Mouse (Mus musculus) neural tube, embryonic 13.5 days (tissue): ENCODE results near the gene Kif1c. TPM values are rescaled to one million over a fixed set of nuclear protein-coding genes. Genes with fewer than 3 reads are reported as not detected.

Source experiments
- ATAC-seq: fragments of 200-750 bp; cut with Nextera tagmentation; 2 replicates; pipeline ENCODE4 v1.8.0; 2017; ENCODE audit warnings: low read depth, mild to moderate bottlenecking, moderate TSS enrichment, moderate library complexity
- H3K27ac ChIP-seq: fragments of 300-500 bp; sonication (generic); replicated peaks from 2 replicates; pipeline ENCODE4 v1.5.1; 2015; ENCODE audit warnings: moderate library complexity, mild to moderate bottlenecking, inconsistent platforms
- H3K27me3 ChIP-seq: fragments of 300-500 bp; sonication (generic); 2 replicates; pipeline ENCODE4 v1.6.1; 2015; ENCODE audit warnings: mild to moderate bottlenecking, inconsistent platforms
- H3K36me3 ChIP-seq: fragments of 300-500 bp; sonication (generic); 2 replicates; pipeline ENCODE4 v1.6.1; 2015; ENCODE audit warnings: mild to moderate bottlenecking, inconsistent platforms
- H3K4me1 ChIP-seq: fragments of 300-500 bp; sonication (generic); replicated peaks from 2 replicates; pipeline ENCODE4 v1.6.1; 2015; ENCODE audit warnings: inconsistent platforms
- H3K4me2 ChIP-seq: fragments of 300-500 bp; sonication (generic); 2 replicates; pipeline ENCODE4 v1.6.1; 2015; ENCODE audit warnings: inconsistent platforms, mild to moderate bottlenecking, moderate library complexity
- H3K4me3 ChIP-seq: fragments of 300-500 bp; sonication (generic); 2 replicates; pipeline ENCODE4 v1.5.1; 2015; ENCODE audit warnings: mild to moderate bottlenecking, inconsistent platforms
- H3K9ac ChIP-seq: fragments of 300-500 bp; sonication (generic); 2 replicates; pipeline ENCODE4 v1.6.1; 2015; ENCODE audit warnings: moderate library complexity, mild to moderate bottlenecking, inconsistent platforms
- H3K9me3 ChIP-seq: fragments of 300-500 bp; sonication (generic); 2 replicates; pipeline ENCODE4 v1.6.1; 2016; ENCODE audit warnings: inconsistent platforms
- WGBS: fragments of 180-500 bp; shearing (Covaris S2); methylation state at CpG from one replicate; pipeline ENCODE4 v1.1.7; 2015; 5-methylcytosine and 5-hydroxymethylcytosine counted together
- polyA plus RNA-seq: library from polyadenylated mRNA; unstranded; fragments of >200 nt; fragmentation: Nextera tagmentation; extraction: Ambion mirVana; gene quantifications from 2 replicates; pipeline ENCODE4 v1.2.1, GENCODE M21; 2015

Kif1c gene
- polyA plus RNA-seq, 1 experiment from 2014 or later = 1.5 TPM

- ATAC-seq = no peak
- peak overlapping the region; percentile 89 for H3K4me3 ChIP-seq
- H3K36me3 ChIP-seq = peaks cover 40% of the 10 kb centered on the region
- peaks cover 28% of the 10 kb centered on the region for H3K4me1 ChIP-seq
- peak overlapping the region; percentile 89 for H3K4me2 ChIP-seq
- peak overlapping the region; percentile 94 for H3K9ac ChIP-seq
- H3K9me3 ChIP-seq = no peaks in the 10 kb centered on the region
- WGBS = 86% methylated on average over 6 of the region's 6 CpGs
- H3K27ac ChIP-seq = no peak overlapping the region
- H3K27me3 ChIP-seq = no peaks in the 10 kb centered on the region
Observed at GRCm38 (mm10) chr11:70701984-70702733, 1.8 kb downstream of the Kif1c start.

- Histone ChIP-seq H3K9me3 (no peaks in the 10 kb centered on the region), H3K27me3 (no peaks in the 10 kb centered on the region), H3K9ac (peak overlapping the region; percentile 94), H3K27ac (no peak overlapping the region), H3K4me3 (no peak overlapping the region), H3K4me2 (no peak overlapping the region), H3K36me3 (peaks cover 46% of the 10 kb centered on the region), H3K4me1 (peaks cover 28% of the 10 kb centered on the region)
- no peak for ATAC-seq
- WGBS = 81% methylated on average over 6 of the region's 6 CpGs
Observed at GRCm38 (mm10) chr11:70702781-70703180, 2.4 kb downstream of the Kif1c start.

GRCm38 (mm10) chr11:70706127-70706526 is 5.8 kb downstream of the Kif1c start:
- 87% methylated on average over 3 of the region's 3 CpGs for WGBS
- H3K36me3 ChIP-seq = peaks cover 79% of the 10 kb centered on the region
- no peak overlapping the region for H3K27ac ChIP-seq
- no peak overlapping the region for H3K4me2 ChIP-seq
- no peak overlapping the region for H3K9ac ChIP-seq
- no peak for ATAC-seq
- no peaks in the 10 kb centered on the region for H3K27me3 ChIP-seq
- H3K4me1 ChIP-seq = peaks cover 19% of the 10 kb centered on the region
- no peak overlapping the region for H3K4me3 ChIP-seq
- no peaks in the 10 kb centered on the region for H3K9me3 ChIP-seq

GRCm38 (mm10) chr11:70711026-70711425 is 10.7 kb downstream of the Kif1c start:
- ATAC-seq = no peak
- Histone ChIP-seq H3K27ac (no peak overlapping the region), H3K9me3 (no peaks in the 10 kb centered on the region), H3K4me3 (no peak overlapping the region), H3K9ac (no peak overlapping the region), H3K4me2 (no peak overlapping the region), H3K36me3 (peaks cover 79% of the 10 kb centered on the region), H3K27me3 (no peaks in the 10 kb centered on the region), H3K4me1 (no peaks in the 10 kb centered on the region)
- WGBS = 96% methylated on average over 10 of the region's 10 CpGs

- Histone ChIP-seq H3K27ac (no peak overlapping the region), H3K4me1 (no peaks in the 10 kb centered on the region), H3K36me3 (peaks cover 79% of the 10 kb centered on the region), H3K9me3 (no peaks in the 10 kb centered on the region), H3K4me3 (no peak overlapping the region), H3K27me3 (no peaks in the 10 kb centered on the region), H3K4me2 (no peak overlapping the region), H3K9ac (no peak overlapping the region)
- 87% methylated on average over 6 of the region's 6 CpGs for WGBS
- no peak for ATAC-seq
Observed at GRCm38 (mm10) chr11:70713222-70713621, 12.9 kb downstream of the Kif1c start.

DNA sequence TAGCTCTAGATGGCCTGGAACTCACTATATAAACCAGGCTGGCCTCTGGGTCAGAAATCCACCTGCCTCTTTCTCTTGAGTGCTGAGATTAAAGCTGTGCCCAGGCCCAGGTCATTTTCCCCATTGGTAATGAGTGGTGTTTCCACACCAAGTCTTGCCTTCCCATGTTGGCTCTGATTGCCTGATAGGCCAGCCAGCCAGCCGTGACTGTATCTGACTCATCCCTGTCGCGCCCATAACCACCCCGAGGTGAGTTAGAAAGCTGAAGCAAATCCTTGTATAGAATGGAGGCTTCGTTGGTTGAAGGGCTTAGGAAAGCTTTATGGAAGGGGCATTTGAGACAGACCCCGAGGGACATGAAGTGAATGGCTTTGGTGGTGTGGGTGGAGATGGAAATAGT is 15.5 kb downstream of the Kif1c start:
- Histone ChIP-seq H3K9me3 (no peaks in the 10 kb centered on the region), H3K36me3 (peaks cover 80% of the 10 kb centered on the region), H3K4me2 (no peak overlapping the region), H3K27ac (no peak overlapping the region), H3K27me3 (no peaks in the 10 kb centered on the region), H3K9ac (no peak overlapping the region), H3K4me1 (no peaks in the 10 kb centered on the region), H3K4me3 (no peak overlapping the region)
- no peak for ATAC-seq
- WGBS = 93% methylated on average over 6 of the region's 6 CpGs

DNA sequence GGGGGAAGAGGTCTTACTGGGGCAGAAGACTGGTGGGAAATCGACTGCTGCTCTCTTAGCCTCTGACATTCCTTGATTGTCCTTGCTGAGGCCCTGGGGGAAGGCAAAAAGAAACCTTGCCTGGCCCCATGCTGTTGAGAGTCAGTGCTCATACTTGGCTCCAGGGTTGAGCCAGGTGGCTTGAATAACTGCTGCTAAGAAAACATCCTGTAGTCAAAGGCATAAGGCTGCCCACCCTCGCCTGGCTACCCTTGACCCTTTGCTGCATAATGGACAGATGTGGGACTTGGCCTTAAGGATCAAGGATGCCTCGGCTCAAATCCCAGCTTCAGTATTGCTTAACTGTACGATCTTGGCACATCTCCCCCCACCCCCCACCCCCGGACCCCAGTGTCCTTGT is 18.1 kb downstream of the Kif1c start:
- no peak overlapping the region for H3K27ac ChIP-seq
- 91% methylated on average over 5 of the region's 5 CpGs for WGBS
- no peak for ATAC-seq

GRCm38 (mm10) chr11:70720567-70720966 is 20.2 kb downstream of the Kif1c start:
- Histone ChIP-seq H3K9ac (no peak overlapping the region), H3K4me1 (no peaks in the 10 kb centered on the region), H3K9me3 (no peaks in the 10 kb centered on the region), H3K27me3 (no peaks in the 10 kb centered on the region), H3K36me3 (peaks cover 93% of the 10 kb centered on the region), H3K4me2 (no peak overlapping the region), H3K4me3 (no peak overlapping the region), H3K27ac (no peak overlapping the region)
- WGBS = 90% methylated on average over 3 of the region's 3 CpGs
- ATAC-seq = no peak

More for the DNA sequence above, 18.1 kb downstream of the Kif1c start:
- H3K36me3 ChIP-seq = peaks cover 79% of the 10 kb centered on the region
- H3K9me3 ChIP-seq = no peaks in the 10 kb centered on the region
- H3K4me1 ChIP-seq = no peaks in the 10 kb centered on the region
- H3K4me2 ChIP-seq = no peak overlapping the region
- H3K4me3 ChIP-seq = no peak overlapping the region
- no peak overlapping the region for H3K9ac ChIP-seq
- no peaks in the 10 kb centered on the region for H3K27me3 ChIP-seq

DNA sequence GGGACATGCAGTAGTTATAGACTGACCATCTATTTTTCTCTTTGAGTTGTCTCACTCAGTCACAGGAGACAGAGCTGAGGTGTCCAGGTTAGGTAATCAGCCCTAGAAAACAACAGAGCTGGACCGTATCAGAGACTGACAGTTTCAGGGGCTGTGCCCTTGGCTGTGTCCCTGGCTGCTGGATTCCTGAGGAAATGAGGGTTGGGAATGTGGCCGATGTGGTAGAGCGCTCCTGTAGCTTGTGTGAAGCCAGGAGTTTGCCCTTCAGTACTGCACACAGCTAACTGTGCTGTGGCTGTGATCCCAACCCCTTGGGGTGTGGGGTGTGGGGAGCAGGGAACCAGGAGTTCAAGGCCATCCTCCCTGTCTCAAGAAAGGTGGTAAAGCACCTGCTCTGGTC is 20.7 kb downstream of the Kif1c start:
- no peak overlapping the region for H3K4me3 ChIP-seq
- H3K27ac ChIP-seq = no peak overlapping the region
- no peaks in the 10 kb centered on the region for H3K4me1 ChIP-seq
- no peak for ATAC-seq
- H3K27me3 ChIP-seq = no peaks in the 10 kb centered on the region
- 95% methylated on average over 3 of the region's 3 CpGs for WGBS
- no peaks in the 10 kb centered on the region for H3K9me3 ChIP-seq
- H3K4me2 ChIP-seq = no peak overlapping the region
- H3K36me3 ChIP-seq = peaks cover 95% of the 10 kb centered on the region
- no peak overlapping the region for H3K9ac ChIP-seq

- no peak for ATAC-seq
- Histone ChIP-seq H3K9ac (no peak overlapping the region), H3K4me1 (no peaks in the 10 kb centered on the region), H3K4me3 (no peak overlapping the region), H3K4me2 (no peak overlapping the region), H3K27ac (no peak overlapping the region), H3K27me3 (no peaks in the 10 kb centered on the region), H3K36me3 (peaks cover 90% of the 10 kb centered on the region), H3K9me3 (no peaks in the 10 kb centered on the region)
- WGBS = 94% methylated on average over 9 of the region's 9 CpGs
Observed at GRCm38 (mm10) chr11:70724706-70725105, 24.4 kb downstream of the Kif1c start.

GRCm38 (mm10) chr11:70726585-70726984 is 26.2 kb downstream of the Kif1c start:
- no peak overlapping the region for H3K4me2 ChIP-seq
- no peaks in the 10 kb centered on the region for H3K27me3 ChIP-seq
- 98% methylated on average over 2 of the region's 2 CpGs for WGBS
- no peaks in the 10 kb centered on the region for H3K9me3 ChIP-seq
- H3K27ac ChIP-seq = no peak overlapping the region
- H3K4me1 ChIP-seq = no peaks in the 10 kb centered on the region
- H3K36me3 ChIP-seq = peaks cover 77% of the 10 kb centered on the region
- H3K4me3 ChIP-seq = no peak overlapping the region
- ATAC-seq = no peak
- no peak overlapping the region for H3K9ac ChIP-seq

DNA sequence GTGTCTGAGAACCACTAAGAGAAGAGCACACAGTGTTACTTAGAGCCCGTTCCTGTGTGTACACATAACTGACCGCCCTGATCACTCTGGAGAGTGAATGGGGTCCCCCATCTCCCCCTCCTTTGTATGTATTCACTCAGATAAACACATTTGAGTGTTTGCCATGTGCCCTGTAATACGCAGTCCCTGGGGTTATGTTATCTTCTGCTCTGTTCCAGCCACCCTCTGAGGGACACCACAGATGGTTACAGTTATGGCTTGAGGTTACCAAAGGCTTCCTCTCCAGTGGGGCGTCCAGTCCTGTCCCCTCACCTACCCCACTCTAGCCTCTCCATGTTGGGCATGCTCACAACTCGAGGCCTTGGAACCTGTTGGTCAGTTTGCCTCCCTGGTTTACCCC is 27.0 kb downstream of the Kif1c start:
- H3K27ac ChIP-seq = no peak overlapping the region
- no peak overlapping the region for H3K4me2 ChIP-seq
- no peaks in the 10 kb centered on the region for H3K27me3 ChIP-seq
- H3K9me3 ChIP-seq = no peaks in the 10 kb centered on the region
- ATAC-seq = no peak
- H3K4me3 ChIP-seq = no peak overlapping the region
- WGBS = 92% methylated on average over 5 of the region's 5 CpGs
- H3K4me1 ChIP-seq = no peaks in the 10 kb centered on the region
- H3K36me3 ChIP-seq = peaks cover 72% of the 10 kb centered on the region
- H3K9ac ChIP-seq = no peak overlapping the region

GRCm38 (mm10) chr11:70730427-70731038 is 30.2 kb downstream of the Kif1c start:
- peak overlapping the region; percentile 46 for H3K27ac ChIP-seq
- no peak for ATAC-seq
- WGBS = 85% methylated on average over 9 of the region's 9 CpGs

More at GRCm38 (mm10) chr11:70730427-70731038, 30.2 kb downstream of the Kif1c start:
- Histone ChIP-seq H3K9ac (no peak overlapping the region), H3K4me2 (no peak overlapping the region), H3K4me3 (no peak overlapping the region), H3K4me1 (no peaks in the 10 kb centered on the region), H3K9me3 (no peaks in the 10 kb centered on the region), H3K27me3 (no peaks in the 10 kb centered on the region), H3K36me3 (peaks cover 42% of the 10 kb centered on the region)
